Mouse (Mus musculus) bone marrow macrophage, adult 2 months (primary cell): ENCODE results near the gene Mphosph10.

ENCODE experiments used
- CTCF ChIP-seq: IDR thresholded peaks from 2 replicates; pipeline ENCODE4 v1.5.1; 2012; ENCODE audit warnings: low read depth, mild to moderate bottlenecking, low read length, moderate library complexity
- POLR2A ChIP-seq: IDR thresholded peaks from 2 replicates; pipeline ENCODE4 v1.6.1; 2012; ENCODE audit warnings: mild to moderate bottlenecking, low read depth, low read length, borderline replicate concordance

DNA sequence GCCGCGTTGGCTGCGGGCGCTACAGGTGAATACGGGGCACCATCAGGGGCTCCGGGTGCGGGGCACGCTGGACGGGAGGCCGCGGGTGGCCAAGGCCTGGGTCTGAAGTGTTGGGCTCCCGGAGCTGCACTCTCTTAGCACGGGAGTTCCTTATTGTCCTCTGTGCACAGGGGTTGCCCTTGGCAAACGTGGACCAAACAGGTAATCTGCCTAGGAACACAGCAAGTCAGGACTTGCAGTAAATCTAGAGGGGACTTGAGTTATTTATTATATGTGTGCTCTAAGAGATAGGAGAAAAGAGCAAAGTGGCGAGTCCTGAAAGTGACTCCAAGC is 717 bp upstream of the Mphosph10 start:
- no peak for TF ChIP-seq CTCF
- TF ChIP-seq POLR2A: no peak
